Mouse (Mus musculus) small intestine, adult 2 months (tissue): ENCODE data around the gene Fam84a.

Experiments
- CTCF ChIP-seq: fragments of 200-500 bp; IDR thresholded peaks from 2 replicates; pipeline ENCODE4 v1.5.1; 2012; ENCODE audit warnings: low read depth, mild to moderate bottlenecking, control low read depth, inconsistent platforms, low read length, moderate library complexity, mixed read lengths; ENCODE audit not compliant: insufficient replicate concordance, insufficient read length; ENCODE audit errors: extremely low read depth
- POLR2A ChIP-seq: fragments of 200-500 bp; IDR thresholded peaks from 2 replicates; pipeline ENCODE4 v1.6.1; 2012; ENCODE audit warnings: low read depth, mild to moderate bottlenecking, control low read depth, inconsistent platforms, low read length, moderate library complexity

- no peak for TF ChIP-seq POLR2A
- TF ChIP-seq CTCF: no peak
Measured at GRCm38 (mm10) chr12:14195479-14195878, 43.6 kb upstream of the Fam84a start.
